Mouse (Mus musculus): ENCODE measurements around the gene S1pr1. TPM values are rescaled to one million over a fixed set of nuclear protein-coding genes. Genes with fewer than 3 reads are reported as not detected.

S1pr1 gene
- total and polyA plus RNA-seq, 3 experiments: 0.26 to 5.0 (median 2.6) TPM

DNA sequence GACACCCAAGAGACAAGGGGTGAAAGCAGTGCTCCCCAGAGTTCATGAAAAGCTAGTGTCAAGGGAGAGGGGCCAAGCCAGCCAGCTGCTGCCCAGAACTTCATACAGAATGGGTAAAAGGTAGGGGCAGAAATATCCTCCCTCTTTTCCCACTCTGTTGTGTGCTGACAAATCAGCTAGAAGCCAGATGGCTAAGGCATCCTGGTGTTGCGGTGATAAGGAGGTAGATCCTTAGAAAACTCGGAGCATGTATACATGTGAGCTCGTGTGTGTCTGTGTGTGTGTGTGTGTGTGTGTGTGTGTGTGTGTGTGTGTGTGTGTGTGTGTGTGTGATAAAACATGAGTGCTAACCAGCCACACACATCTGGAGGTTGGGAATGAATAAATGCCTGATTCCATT, 20.7 kb upstream of the S1pr1 start:
- Histone ChIP-seq H3K36me3 (replicated peaks) (no peaks in the 10 kb centered on the region), H3K27me3 (ENCODE audit: insufficient read depth, low read length) (peaks cover 12% of the 10 kb centered on the region; the same call in 1 of the 2 replicates), H3K4me3 (ENCODE audit: low read depth, low read length) (no peak overlapping the region), H3K9me3 (replicated peaks) (no peaks in the 10 kb centered on the region), H3K4me1 (ENCODE audit: insufficient read depth, low read depth, low read length) (0 out of 2 replicates have a peak, but pooled peaks cover 2% of the 10 kb centered on the region)
- TF ChIP-seq TAL1 (conservative IDR thresholded peaks at IDR 0.05; ENCODE audit: low read depth, low read length) (no peak), GATA2 (IDR thresholded peaks at IDR 0.05; ENCODE audit: borderline replicate concordance, low read depth, low read length) (no peak), GATA1 (IDR thresholded peaks at IDR 0.05; ENCODE audit: borderline replicate concordance, low read length) (no peak), POLR2AphosphoS5 (IDR thresholded peaks at IDR 0.05; ENCODE audit: insufficient replicate concordance, low read depth, low read length) (no peak)
- no peak for ATAC-seq (ENCODE audit: extremely low read depth, insufficient number of reproducible peaks, low FRiP score, poor library complexity, severe bottlenecking)
- DNase-seq (ENCODE audit: low spot score): no peak

DNA sequence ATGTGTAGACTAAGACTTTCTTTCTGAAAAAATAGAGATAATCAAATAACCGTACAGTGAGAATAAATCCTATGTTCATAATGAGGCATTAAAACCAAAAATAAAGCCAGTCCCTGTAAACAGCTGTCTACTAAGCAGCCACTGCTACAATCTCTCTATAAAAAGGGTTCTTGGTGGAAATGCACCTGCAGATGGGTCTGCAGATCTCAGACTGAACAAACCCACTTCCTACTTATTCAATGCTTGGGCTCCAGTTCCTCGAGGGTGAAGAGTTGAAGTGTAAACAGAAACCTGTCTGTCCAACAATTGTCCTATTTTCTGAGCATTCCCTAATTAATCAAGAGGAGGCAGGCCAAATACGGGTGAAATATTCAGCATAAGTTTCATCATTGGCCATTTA, 20.0 kb upstream of the S1pr1 start:
- Histone ChIP-seq H3K27me3 (ENCODE audit: insufficient read depth, low read length) (peaks cover 9% of the 10 kb centered on the region; the same call in 1 of the 2 replicates), H3K9me3 (replicated peaks) (no peaks in the 10 kb centered on the region), H3K36me3 (replicated peaks) (no peaks in the 10 kb centered on the region), H3K4me1 (ENCODE audit: insufficient read depth, low read depth, low read length) (0 out of 2 replicates have a peak, but pooled peaks cover 3% of the 10 kb centered on the region), H3K4me3 (ENCODE audit: low read depth, low read length) (no peak overlapping the region)
- ATAC-seq (ENCODE audit: extremely low read depth, insufficient number of reproducible peaks, low FRiP score, poor library complexity, severe bottlenecking) (no peak), DNase-seq (ENCODE audit: low spot score) (no peak)
- TF ChIP-seq TAL1 (conservative IDR thresholded peaks at IDR 0.05; ENCODE audit: low read depth, low read length): no peak
- TF ChIP-seq POLR2AphosphoS5 (IDR thresholded peaks at IDR 0.05; ENCODE audit: insufficient replicate concordance, low read depth, low read length): no peak
- no peak for TF ChIP-seq GATA2 (IDR thresholded peaks at IDR 0.05; ENCODE audit: borderline replicate concordance, low read depth, low read length)
- no peak for TF ChIP-seq CTCF (IDR thresholded peaks at IDR 0.05; ENCODE audit: low read depth, low read length)
- TF ChIP-seq GATA1 (IDR thresholded peaks at IDR 0.05; ENCODE audit: borderline replicate concordance, low read length): no peak

DNA sequence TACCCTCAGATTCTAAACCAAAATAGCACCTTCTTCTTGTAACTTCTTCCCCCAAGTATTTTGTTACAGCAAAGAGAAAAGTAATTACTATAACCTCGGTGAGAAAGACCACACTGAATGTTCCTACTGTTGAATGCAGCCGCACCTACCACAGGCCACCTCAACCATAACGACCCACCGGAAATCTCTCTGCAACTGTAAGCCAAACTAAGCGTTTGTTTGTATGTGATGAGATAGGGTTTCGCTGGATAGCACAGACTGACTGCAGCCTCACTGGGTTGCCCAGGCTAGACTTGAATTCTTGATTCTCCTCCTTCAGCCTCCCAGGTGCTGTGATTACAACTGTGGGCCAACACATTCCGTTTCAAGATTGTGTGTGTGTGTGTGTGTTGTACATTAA, 15.5 kb upstream of the S1pr1 start:
- Histone ChIP-seq H3K27me3 (ENCODE audit: insufficient read depth, low read length) (peaks cover 13% of the 10 kb centered on the region), H3K4me3 (ENCODE audit: low read depth, low read length) (no peak overlapping the region), H3K9me3 (replicated peaks) (no peaks in the 10 kb centered on the region), H3K36me3 (replicated peaks) (no peaks in the 10 kb centered on the region), H3K4me1 (ENCODE audit: insufficient read depth, low read depth, low read length) (peaks cover 9% of the 10 kb centered on the region)
- ATAC-seq (ENCODE audit: extremely low read depth, insufficient number of reproducible peaks, low FRiP score, poor library complexity, severe bottlenecking) (no peak), DNase-seq (ENCODE audit: low spot score) (no peak)
- TF ChIP-seq TAL1 (conservative IDR thresholded peaks at IDR 0.05; ENCODE audit: low read depth, low read length) (no peak), POLR2AphosphoS5 (IDR thresholded peaks at IDR 0.05; ENCODE audit: insufficient replicate concordance, low read depth, low read length) (no peak), GATA1 (IDR thresholded peaks at IDR 0.05; ENCODE audit: borderline replicate concordance, low read length) (no peak), CTCF (IDR thresholded peaks at IDR 0.05; ENCODE audit: low read depth, low read length) (no peak), GATA2 (IDR thresholded peaks at IDR 0.05; ENCODE audit: borderline replicate concordance, low read depth, low read length) (no peak)

DNA sequence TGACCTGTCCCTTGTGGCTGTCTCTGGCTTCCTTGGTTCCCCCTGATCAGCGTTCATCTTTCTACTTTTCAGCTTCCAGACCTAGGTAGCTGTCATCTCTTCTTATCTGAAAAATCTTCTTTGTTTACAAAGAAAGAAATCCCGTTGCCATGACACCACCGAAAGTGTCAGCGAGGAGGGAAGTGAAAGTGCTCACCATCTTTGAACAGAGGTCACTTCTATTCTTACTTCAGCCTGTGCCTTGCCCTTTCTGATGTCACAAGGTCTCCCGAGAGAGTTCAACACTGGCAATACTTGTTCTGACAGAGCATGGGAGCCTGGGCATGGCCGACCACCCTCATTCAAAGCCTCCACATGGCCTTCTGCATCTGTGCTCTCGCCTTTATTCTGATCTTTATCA, 14.3 kb upstream of the S1pr1 start:
- Histone ChIP-seq H3K4me3 (ENCODE audit: low read depth, low read length) (no peak overlapping the region), H3K9me3 (replicated peaks) (no peaks in the 10 kb centered on the region), H3K4me1 (ENCODE audit: insufficient read depth, low read depth, low read length) (peaks cover 9% of the 10 kb centered on the region), H3K36me3 (replicated peaks) (no peaks in the 10 kb centered on the region), H3K27me3 (ENCODE audit: insufficient read depth, low read length) (peaks cover 13% of the 10 kb centered on the region)
- ATAC-seq (ENCODE audit: extremely low read depth, insufficient number of reproducible peaks, low FRiP score, poor library complexity, severe bottlenecking) (no peak; the same call in 1 of the 2 replicates), DNase-seq (ENCODE audit: low spot score) (no peak)
- TF ChIP-seq CTCF (IDR thresholded peaks at IDR 0.05; ENCODE audit: low read depth, low read length): no peak
- no peak for TF ChIP-seq TAL1 (conservative IDR thresholded peaks at IDR 0.05; ENCODE audit: low read depth, low read length)
- TF ChIP-seq GATA1 (IDR thresholded peaks at IDR 0.05; ENCODE audit: borderline replicate concordance, low read length): no peak
- TF ChIP-seq POLR2AphosphoS5 (IDR thresholded peaks at IDR 0.05; ENCODE audit: insufficient replicate concordance, low read depth, low read length): no peak
- TF ChIP-seq GATA2 (IDR thresholded peaks at IDR 0.05; ENCODE audit: borderline replicate concordance, low read depth, low read length): no peak

DNA sequence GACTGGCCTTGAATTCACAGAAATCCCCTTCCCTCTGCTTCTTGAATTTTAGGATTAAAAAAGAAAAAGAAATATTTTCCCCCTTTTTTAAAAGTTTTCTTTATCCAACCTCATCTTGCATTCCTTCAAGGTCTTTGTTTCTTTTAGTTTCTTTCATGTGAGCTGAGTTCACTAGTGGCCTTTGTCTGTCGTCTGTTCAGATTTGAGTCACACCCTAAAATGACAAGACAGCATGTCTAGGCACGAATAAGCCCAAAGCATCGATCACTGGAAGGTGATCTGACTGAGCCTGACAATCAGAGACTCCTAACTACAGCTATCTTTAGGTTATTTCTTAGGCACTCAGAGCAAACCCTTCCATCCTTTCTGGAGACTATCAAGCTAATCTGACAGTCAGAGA, 13.3 kb upstream of the S1pr1 start:
- Histone ChIP-seq H3K36me3 (replicated peaks) (no peaks in the 10 kb centered on the region), H3K9me3 (replicated peaks) (no peaks in the 10 kb centered on the region), H3K27me3 (ENCODE audit: insufficient read depth, low read length) (peaks cover 19% of the 10 kb centered on the region), H3K4me1 (ENCODE audit: insufficient read depth, low read depth, low read length) (peaks cover 15% of the 10 kb centered on the region), H3K4me3 (ENCODE audit: low read depth, low read length) (no peak overlapping the region)
- ATAC-seq (ENCODE audit: extremely low read depth, insufficient number of reproducible peaks, low FRiP score, poor library complexity, severe bottlenecking): no peak
- TF ChIP-seq POLR2AphosphoS5 (IDR thresholded peaks at IDR 0.05; ENCODE audit: insufficient replicate concordance, low read depth, low read length) (no peak), TAL1 (conservative IDR thresholded peaks at IDR 0.05; ENCODE audit: low read depth, low read length) (no peak), GATA2 (IDR thresholded peaks at IDR 0.05; ENCODE audit: borderline replicate concordance, low read depth, low read length) (no peak), CTCF (IDR thresholded peaks at IDR 0.05; ENCODE audit: low read depth, low read length) (no peak), GATA1 (IDR thresholded peaks at IDR 0.05; ENCODE audit: borderline replicate concordance, low read length) (no peak)
- DNase-seq (ENCODE audit: low spot score): no peak

DNA sequence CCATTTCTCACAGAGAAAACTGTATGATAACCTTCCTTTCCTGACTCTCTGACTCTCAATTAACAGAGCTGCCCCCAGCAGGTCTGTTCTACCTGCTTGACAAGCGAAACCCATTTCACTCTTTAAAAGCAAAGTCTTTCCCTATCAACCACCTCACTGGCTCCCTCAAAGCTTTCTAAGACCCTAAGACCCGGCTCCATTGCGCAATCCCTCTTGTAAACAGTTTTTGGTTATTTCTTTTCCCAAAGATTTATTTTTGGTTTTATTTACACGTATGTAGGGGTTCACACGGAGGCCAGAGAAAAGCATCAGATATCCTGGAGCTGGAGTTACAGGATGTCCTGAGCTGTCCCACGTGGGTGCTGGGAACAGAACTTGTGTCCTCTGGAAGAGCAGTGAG, 4.0 kb upstream of the S1pr1 start:
- no peaks in the 10 kb centered on the region for H3K36me3 ChIP-seq (replicated peaks)
- no peak for ATAC-seq (ENCODE audit: extremely low read depth, insufficient number of reproducible peaks, low FRiP score, poor library complexity, severe bottlenecking)
- H3K9me3 ChIP-seq (replicated peaks): no peaks in the 10 kb centered on the region
- peaks cover 15% of the 10 kb centered on the region for H3K27me3 ChIP-seq (ENCODE audit: insufficient read depth, low read length)
- H3K4me3 ChIP-seq (ENCODE audit: low read depth, low read length): no peak overlapping the region
- peaks cover 40% of the 10 kb centered on the region for H3K4me1 ChIP-seq (ENCODE audit: insufficient read depth, low read depth, low read length)
- TF ChIP-seq GATA1 (IDR thresholded peaks at IDR 0.05; ENCODE audit: borderline replicate concordance, low read length) (no peak), POLR2AphosphoS5 (IDR thresholded peaks at IDR 0.05; ENCODE audit: insufficient replicate concordance, low read depth, low read length) (no peak), CTCF (IDR thresholded peaks at IDR 0.05; ENCODE audit: low read depth, low read length) (no peak), GATA2 (IDR thresholded peaks at IDR 0.05; ENCODE audit: borderline replicate concordance, low read depth, low read length) (no peak), TAL1 (conservative IDR thresholded peaks at IDR 0.05; ENCODE audit: low read depth, low read length) (no peak)
- DNase-seq (ENCODE audit: low spot score): no peak
